Mouse (Mus musculus): ENCODE measurements around the gene BC034090. TPM values are rescaled to one million over a fixed set of nuclear protein-coding genes. Genes with fewer than 3 reads are reported as not detected.

Gene BC034090
- polyA plus RNA-seq, 2 experiments from 2014 or later, result 0.29 to 0.32 TPM

DNA sequence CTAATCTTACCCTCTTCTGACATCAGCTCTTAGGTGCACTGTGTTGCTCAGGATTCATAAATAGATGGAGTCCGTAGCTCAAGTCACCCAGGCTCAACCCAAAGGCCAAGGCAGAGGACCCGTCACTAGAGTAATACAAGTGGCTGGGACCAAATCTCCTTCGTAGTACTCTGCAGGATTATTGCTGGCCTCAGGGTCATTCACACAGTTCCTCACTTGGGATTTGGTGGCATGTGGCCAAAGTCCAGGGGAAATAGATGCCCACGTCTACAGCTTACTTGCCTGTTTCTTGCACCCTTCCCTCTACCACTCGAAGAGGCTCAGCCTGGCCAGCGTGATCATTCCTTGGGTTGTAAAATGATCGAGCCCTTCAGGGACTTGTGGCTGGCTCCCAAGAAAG lies 30.3 kb downstream of the BC034090 start:
- no peak for ATAC-seq

DNA sequence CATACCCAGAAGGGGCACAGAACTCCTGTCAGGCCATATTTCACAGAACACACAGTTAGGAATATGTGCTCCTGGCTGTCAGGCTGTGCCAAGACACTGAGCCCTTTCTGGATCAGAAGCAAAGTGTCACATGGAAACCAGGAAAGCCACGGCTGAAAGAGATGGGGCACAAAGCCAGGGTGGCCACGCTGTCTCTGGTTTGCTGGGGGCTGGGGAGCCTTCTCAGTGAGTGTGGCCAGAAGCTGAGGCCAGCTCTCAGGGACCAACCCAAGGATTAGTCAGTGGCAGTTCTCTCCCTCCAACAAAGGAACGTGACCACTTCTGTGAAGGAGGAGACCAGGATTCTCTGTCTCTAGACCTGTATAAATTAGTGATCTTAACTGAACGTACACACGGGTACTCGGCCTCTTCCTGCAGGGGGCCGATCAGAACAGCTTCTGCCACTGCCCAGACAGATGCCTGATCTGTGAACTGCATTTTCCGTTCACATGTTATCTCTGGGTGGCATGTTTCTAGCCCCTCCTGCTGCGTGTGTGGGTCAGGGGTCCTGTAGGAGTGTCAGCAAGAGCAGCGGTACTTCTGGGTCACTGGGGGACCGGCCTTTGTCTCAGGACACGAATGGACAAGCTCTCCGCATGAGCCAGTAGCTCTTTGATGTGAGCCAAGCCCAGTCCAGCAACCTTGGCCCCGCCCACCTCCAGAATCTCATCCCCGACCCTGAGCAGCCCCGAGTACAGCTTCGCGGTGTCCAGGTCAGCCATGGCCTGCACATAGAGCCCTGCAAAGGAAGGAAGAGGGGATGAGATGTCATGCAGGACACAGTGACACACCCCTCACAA lies 31.1 kb downstream of the BC034090 start:
- no peak for ATAC-seq

DNA sequence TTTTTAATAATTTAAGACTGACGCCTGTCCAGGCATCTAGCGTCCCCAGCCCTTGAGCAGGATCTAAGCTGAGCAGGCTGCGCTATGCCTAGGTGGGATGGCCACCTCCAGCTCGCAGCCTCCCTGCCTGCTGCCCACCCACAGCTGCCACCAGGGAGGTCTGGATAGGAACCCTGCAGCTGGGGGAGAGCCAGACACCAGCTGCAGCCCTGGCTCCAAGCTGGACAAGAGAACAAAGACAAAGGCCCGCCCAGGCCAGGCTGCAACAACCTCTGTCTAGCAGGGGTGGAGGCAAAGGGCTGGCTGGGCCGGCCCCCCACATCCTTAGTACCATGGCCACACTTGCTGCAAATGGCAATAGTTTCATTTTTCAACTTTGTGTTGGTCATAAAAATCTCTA lies 31.8 kb downstream of the BC034090 start:
- ATAC-seq, result no peak

DNA sequence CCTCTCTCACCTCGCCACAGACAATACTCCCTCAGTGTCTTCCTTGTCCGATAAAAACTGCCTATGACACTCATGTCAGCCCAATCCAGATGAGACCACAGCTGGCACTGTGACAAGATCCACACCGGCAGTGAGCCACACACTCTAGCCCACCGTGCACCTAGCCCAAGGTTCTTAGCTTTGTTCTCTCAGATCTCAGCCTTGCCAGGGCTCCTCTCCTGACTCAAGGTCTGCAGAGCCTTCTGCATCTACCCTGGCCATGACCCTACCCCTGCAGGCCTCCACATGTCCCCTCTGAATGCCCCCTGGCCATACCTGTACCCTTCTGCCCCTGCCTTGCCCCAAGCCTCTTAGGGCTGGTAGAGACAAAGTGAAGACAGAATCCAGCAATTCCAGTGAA lies 32.2 kb downstream of the BC034090 start:
- no peak for ATAC-seq

DNA sequence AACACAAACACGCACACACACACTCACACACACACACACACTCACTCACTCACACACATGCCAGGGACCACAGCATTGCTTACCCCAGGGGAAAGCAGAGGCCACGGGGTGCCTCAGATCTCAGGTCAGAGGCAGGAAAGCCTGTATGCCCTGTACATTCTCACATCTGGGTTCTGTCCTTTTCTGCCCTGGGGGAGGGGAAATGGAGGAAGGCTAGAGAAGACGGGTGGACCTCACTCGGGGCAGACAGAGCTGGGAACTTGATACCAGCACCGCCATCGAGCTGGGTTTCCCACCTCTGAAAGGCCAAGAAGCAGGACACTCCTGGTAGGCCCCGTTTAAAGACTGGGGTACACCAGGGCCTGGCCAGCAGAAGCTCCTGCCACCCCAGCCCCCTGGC lies 33.2 kb downstream of the BC034090 start:
- ATAC-seq, result no peak

DNA sequence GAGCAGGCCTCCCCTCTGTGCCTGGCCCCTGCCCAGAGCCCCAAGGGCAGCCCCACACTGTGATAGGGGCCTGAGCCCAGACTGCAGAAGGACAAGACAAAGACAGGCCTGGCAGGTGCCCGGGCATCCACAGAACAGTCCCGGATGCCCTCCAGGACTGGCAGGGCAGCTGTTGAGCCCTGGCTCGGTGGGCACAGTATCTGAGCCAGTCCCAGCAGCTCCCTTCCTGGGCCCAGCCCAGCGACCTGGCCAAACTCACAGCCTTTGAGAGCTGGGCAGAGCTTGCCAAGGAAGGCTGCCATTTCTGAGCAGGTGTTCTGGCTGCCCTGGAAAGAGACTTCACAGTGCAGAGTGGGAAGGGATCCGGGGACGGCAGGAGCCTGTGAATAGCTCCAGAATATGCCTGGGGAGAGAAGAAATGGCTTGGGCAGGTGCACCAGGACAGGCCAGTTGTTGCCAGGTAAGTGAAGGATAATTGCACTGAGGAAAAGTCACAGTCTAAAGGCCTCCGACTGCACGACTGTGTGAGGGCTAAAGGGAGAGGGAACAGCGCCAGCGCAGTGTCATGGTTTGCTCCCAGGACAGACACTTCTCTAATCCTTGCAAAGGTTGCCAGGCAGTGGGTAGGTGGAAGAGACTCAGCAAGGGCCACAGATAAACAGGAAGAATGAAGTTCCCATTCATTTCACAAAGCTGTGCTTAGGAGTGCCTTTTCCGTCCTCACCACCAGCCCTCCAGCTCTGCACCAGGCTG lies 34.1 kb downstream of the BC034090 start:
- ATAC-seq, result no peak

DNA sequence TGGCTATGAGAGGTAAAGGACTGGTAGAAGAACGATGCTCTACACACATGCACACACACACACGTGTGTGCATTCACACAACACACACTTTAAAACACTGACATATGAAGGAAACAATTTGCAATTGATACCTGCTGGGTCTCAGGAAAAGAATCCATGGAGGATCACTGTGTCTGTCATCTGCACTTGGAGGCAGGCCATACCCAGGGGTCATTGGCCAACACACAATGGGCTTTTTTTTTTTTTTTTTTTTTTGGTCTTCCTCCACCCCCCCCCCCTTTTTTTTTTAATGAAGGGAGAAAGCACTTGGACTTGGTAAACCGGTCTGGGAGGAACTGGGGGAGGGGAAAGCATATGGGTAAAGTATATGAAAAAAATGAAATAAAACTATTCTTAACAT lies 36.4 kb downstream of the BC034090 start:
- ATAC-seq, result no peak

DNA sequence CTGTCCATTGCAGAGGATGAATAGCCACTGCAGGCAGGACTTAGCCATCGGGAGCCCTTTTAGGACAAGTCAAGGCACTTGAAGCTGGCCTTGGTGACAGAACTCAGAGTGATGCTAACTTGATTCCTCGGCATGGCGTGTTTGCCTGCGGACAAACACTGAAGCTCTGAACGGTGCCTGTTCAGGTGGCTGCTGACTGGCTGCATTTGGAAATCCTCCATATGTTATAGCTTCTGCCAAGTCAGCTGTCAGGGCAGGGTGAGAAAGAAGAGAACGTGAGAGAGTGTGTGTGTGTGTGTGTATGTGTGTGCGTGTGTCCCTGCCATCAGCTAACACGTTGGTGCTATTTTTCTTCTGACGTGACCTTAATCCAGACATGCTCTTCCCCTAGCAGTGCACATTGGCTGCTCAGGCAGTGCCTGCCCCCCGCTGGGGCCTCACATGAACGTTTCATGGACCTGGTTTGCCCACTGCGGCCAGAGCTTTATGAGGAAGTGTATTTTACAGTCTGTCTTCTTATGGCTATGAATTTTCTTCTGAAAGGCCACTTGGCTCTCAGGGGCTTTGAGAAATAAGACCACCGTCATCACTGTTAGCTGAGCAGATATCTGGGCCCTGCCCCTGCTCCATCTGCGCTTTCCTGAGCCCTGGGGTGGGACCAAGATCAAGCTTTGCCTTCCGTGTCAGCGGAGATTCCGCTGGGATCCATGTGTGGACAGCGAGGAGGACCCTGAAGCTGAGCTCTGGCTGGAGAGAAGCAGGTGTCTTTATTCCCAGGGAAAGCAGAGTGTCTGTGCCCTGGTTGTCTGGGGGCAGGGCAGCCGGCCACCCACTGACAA lies 38.2 kb downstream of the BC034090 start:
- no peak for ATAC-seq

DNA sequence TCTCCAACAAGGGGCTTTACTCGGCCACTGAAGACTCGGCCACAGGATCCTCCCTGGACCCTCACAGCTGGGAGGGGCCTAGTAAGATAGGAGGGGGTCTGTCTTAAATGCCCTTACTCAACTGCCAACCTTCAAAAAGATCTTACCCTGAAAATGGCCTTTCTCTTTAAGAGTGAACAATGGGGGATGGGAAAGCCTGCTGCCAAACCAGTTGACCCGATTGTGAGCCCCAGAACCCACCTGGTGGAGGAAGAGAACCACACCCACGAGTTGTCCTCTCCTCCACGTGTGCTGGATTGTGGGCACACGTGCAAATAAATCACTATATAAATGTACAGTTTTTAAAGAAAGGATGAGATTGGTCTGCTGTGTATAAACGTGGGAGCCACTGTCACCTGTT lies 38.9 kb downstream of the BC034090 start:
- no peak for ATAC-seq

DNA sequence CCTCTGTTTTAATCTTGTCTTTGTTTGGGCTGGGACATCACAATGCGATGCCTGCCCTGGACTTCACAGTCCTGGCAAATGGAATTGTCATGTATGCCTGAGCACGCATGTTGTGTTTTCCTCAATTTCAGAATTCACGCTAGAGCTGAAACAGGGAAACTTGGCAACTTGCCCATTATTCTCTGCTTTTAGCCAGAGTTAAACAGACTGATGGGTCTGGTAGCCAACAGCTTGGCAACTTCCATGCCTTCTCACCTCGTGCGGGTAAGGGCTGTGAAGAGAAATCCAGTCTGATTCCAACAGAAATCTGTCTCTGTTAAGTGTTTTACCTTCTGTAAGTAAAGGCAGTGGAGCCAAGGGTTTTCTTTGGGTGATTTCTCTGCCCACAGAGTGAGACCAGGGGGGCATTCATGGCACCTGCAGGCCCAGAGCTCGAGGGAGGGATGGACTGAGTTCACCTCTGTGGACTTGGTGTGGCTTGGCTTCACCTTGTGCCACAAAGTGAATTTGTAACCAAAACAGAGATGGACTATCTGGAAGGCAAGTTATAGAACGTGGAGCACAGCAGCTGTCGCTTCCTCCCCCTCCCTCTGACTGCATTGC lies 39.6 kb downstream of the BC034090 start:
- ATAC-seq, result no peak

DNA sequence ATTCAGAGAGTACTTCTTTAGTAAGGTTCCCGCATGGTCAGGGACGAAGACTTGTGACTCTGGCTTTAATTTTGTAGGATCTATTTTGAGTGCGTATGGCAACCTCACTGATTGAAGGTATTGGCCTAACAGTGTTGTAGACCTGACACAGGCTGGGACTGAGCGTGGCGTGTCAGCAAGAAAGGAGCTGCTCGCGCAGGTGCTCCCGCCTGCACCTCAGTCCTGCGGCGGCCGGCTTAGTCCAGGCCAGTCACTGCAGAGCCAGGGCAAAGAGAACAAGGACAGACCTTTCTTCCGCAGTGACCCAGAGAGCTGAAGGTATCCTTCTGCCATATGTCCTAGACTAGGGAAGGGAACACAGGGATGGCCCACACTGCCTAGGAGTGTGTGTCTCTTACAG lies 40.3 kb downstream of the BC034090 start:
- no peak for ATAC-seq

DNA sequence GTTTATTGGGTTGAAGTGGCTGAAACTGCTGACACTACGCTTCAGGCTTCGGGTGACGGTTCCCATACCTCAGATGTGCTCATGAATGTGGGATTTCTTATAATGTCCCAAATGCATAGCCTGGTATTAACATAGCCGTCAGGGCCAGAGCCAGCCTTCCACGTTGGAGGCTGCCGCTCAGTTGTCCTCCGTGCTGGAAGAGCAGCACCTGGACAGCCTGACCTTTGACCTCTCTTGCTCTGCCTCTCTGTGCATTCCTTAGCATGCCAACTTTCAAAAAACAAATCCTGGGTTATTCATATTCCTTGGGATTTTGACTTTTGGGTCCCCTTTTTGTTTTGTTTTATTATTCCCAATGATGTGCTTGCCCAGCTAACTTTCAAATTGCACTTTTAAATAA lies 41.1 kb downstream of the BC034090 start:
- no peak for ATAC-seq

DNA sequence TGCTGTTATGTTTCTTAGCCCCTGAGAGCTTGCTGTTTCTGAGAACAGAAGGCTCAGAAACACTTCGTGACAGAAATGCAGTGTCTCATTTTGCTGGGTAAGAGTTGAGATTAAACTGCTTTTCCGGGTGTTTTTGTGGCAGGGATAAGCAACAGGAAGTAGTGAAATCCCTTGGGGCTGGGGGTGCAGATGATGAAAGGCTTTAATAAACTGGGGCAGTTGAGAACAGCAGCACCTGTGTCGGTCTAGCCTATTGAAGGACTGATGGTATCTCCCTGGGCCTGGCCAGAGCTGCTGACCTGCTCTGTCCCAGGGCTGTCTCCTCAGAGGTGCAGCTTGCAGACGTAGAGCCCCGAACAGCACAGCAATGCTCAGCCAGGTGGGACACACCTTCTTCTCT lies 41.8 kb downstream of the BC034090 start:
- no peak for ATAC-seq

DNA sequence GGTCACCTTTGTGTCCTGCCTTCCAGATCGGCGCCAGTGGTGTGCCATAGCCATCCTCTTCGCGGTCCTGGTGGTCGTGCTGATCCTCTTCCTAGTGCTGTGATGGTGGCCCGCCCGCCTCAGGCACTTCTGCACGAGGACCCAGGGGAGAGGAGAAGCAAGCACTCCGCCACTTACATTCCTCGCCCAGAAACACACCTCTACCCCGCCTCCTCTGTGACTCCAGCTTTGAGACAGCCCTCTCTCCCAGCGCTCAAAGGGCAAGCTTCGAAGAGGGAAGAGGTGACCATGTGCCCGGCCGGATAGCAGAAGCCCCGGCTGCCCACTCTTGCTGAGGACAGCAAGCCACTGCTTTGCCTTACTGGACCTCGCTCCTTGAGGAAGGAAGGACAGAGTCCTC lies 42.3 kb downstream of the BC034090 start:
- no peak for ATAC-seq

DNA sequence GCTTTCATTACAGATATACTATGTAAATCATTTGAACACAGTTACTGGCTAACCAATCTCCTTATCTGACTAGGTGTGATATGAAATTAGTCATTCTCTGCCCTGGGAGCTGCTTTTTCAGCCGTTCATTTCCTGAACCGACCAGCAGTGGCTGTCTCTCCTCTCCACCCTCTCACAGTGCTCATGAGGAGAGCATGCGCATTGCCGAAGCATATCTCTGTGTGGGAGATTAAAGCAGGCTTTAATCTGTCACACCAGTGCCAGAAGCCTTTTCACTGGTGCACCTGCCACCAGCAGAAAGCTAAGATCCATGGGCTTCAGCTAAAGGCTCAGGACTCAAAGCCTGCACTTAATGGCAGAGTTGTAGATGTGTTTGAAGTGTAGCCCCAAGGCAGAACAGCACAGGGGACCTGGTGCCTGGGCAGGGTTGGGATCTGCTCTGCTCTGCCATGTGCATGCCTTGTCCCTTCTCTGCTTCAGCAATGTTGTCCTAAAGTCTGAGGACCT lies 42.8 kb downstream of the BC034090 start:
- ATAC-seq, result peak; percentile 94

DNA sequence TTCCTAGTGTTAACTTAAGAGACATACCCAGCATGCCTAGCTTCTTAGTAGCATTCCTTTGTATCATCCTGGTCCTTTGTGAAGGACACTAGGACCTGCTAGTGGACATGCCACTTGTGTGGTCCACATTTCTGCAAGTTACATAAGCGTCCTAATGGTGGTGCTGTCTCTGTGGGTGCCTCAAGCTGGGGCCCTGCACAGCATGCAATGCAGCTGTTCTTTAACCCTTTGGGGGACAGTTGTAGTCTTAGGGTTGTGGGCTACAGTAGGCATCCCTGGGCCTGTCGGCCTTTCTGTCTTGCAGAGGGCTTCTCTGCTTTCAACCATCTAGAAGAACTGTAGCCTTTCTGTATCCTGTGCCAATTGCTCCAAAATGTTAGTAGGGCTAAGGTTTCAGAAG lies 43.3 kb downstream of the BC034090 start:
- no peak for ATAC-seq

DNA sequence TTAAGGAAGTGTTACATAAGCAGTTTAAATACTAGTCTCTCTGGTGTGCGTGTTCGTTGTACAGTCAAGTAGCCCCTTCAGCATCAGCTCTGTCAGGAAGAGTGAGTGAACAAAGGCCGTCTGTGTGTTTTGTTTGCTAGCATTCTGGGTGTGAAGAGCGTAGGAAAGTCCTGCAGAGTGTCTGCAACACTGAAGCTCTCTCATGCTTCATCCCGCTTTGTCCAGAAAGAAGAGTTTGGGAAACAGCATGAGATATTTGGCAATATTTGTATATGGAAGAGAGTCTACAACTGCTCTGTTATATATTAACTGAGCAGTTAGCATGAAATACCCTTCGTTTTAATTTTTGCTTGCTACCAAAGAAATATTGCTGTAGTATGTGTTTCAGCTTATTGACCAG lies 44.7 kb downstream of the BC034090 start:
- no peak for ATAC-seq

DNA sequence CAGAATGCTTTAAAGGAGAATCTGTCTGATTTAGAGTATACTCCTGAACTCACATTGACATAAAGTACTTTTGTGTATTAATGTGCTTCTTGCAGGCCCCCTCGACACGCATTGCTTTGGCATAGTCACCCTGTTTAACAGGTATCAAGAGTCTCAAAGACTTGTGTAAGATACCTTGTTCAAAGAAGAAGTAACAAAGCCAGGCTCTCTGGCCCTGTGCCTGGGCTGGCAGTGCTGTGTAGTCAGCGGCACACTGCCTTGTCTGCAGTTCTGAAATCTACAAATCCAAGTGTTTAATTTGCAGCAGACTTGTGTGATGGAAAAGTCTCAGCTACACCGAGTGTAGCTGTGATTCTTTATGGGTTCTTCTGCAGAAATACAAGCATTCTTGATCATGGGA lies 47.6 kb downstream of the BC034090 start:
- ATAC-seq, result no peak

DNA sequence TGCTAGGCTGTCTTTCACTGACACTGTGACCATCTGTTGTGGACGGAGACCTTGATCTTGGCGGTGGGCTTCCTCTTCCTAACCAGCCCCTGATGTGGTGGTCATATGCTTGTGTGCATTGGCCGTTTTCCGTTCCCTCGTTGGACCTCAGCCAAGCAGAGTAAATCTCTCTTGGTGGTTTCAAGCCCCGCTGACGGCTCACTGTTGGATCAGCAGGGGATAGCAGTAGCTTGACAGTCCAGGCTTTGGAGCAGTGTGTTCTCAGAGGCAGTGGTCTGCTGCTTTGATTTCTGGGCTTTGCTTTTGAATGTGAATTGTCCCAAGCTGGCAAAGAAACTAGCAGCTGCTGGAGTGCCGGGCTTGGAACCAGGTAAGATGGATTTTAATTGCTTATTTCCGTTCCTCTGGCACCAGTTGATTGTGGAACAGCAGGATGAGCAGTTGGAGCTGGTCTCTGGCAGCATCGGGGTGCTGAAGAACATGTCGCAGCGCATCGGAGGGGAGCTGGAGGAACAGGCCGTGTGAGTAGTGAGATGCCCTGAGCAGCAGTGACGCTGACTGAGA lies 51.4 kb downstream of the BC034090 start:
- no peak for ATAC-seq

DNA sequence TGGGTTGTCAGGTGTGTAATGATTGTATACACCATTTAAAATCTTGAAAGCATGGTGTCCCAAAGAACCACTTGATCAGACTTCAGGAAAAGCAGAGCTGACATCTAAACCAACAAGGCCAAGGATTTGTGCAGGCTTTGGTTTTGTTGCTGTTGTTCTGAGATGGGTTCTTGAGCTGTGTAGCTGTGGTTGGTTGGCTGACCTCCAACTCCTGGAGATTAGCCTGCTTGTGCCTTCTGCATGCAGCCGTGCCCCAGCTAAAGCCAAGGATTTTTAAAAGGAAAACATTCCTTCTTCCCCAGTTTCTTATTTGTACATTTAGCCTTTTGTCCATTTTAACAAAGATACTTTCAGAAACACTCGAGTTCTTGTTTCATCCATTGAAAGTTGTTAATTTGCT lies 52.6 kb downstream of the BC034090 start:
- no peak for ATAC-seq

DNA sequence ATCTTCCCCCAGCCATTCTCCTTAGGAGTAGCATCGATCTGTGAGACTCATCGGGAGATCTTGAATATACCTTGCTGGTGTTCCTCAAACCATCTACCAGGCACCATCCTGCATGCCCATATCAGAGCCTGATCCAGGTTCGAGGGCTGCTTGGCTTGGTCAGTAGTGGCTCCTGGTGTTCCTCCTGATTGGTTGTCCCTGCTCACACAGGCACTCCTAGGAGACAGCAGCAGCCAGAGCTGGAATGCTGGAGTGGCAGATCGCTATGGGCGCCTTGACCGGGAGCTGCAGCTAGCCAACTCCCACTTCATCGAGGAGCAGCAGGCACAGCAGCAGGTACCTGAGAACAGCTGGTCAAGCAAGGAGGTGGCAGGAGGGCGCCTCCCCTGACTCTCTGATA lies 53.0 kb downstream of the BC034090 start:
- ATAC-seq, result no peak

DNA sequence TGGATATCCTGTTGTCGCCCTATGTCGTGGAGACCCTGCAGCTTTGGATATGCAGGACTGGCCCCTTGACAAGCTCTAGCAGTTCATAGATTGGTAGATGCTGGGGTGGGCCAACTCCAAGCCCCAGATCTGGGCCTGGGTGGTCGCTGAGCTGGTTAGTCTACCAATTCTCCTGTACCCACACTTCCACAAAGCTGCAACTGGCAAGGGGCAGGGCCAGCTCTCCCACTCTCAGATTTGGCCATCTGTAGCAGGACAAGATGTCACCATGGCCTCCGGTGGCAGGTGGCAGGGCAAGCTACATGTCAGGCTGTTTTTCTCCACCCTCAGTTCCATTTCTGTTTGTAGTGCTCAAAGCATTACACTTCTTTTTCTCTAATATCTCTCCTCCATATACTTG lies 55.6 kb downstream of the BC034090 start:
- ATAC-seq, result no peak
